In genomic region chr10:26078521-26079142, GRCm38 (mm10) we compare ENCODE assay signal across 8 mouse cellular contexts. TPM values are rescaled to one million over a fixed set of nuclear protein-coding genes. Genes with fewer than 3 reads are reported as not detected.
DNase-seq lines count a peak whose midpoint lies in the region; ATAC-seq and TF ChIP-seq lines count a peak whose summit lies in the region.

Gene Tmem200a (minus strand): TSS chr10:26079052.

- H3K9ac ChIP-seq in embryonic facial prominence, embryonic 14.5 days (ENCODE audit: low read depth, low read length): peak within 1 kb of the TSS; percentile 72
- peak within 1 kb of the TSS; percentile 76 for H3K9ac ChIP-seq in heart, embryonic 13.5 days
- H3K9ac ChIP-seq in kidney, embryonic 16.5 days (replicated peaks; ENCODE audit: low read length): peak within 1 kb of the TSS; percentile 46
- H3K9ac ChIP-seq in limb, embryonic 14.5 days (ENCODE audit: low read depth, low read length, severe bottlenecking): peak within 1 kb of the TSS; percentile 66
- H3K9ac ChIP-seq in midbrain, postnatal 0 days (replicated peaks; ENCODE audit: low read length, poor library complexity, severe bottlenecking): peak within 1 kb of the TSS; percentile 70

- WGBS in embryonic facial prominence, embryonic 14.5 days: under 1% methylated on average over 41 of the region's 46 CpGs
- under 1% methylated on average over 46 of the region's 46 CpGs for WGBS in heart, embryonic 13.5 days
- under 1% methylated on average over 46 of the region's 46 CpGs for WGBS in kidney, embryonic 16.5 days
- WGBS in limb, embryonic 14.5 days: under 1% methylated on average over 41 of the region's 46 CpGs
- WGBS in midbrain, postnatal 0 days: under 1% methylated on average over 46 of the region's 46 CpGs

- peak within 1 kb of the TSS; percentile 90 for H3K4me2 ChIP-seq in embryonic facial prominence, embryonic 14.5 days (ENCODE audit: low read depth, low read length)
- H3K4me2 ChIP-seq in heart, embryonic 13.5 days: peak within 1 kb of the TSS; percentile 98
- peak within 1 kb of the TSS; percentile 96 for H3K4me2 ChIP-seq in kidney, embryonic 16.5 days (replicated peaks; ENCODE audit: low read depth, low read length)
- peak within 1 kb of the TSS; percentile 97 for H3K4me2 ChIP-seq in limb, embryonic 14.5 days (replicated peaks; ENCODE audit: low read depth, low read length, severe bottlenecking)
- peak within 1 kb of the TSS; percentile 71 for H3K4me2 ChIP-seq in midbrain, postnatal 0 days (ENCODE audit: low read depth, low read length, poor library complexity, severe bottlenecking)

- H3K4me3 ChIP-seq in embryonic facial prominence, embryonic 14.5 days (ENCODE audit: low read depth, low read length): peak within 1 kb of the TSS; percentile 63
- peak within 1 kb of the TSS; percentile 67 for H3K4me3 ChIP-seq in heart, embryonic 13.5 days
- H3K4me3 ChIP-seq in kidney, embryonic 16.5 days (ENCODE audit: low read length): peak within 1 kb of the TSS; percentile 66
- H3K4me3 ChIP-seq in limb, embryonic 14.5 days (replicated peaks; ENCODE audit: low read length): peak within 1 kb of the TSS; percentile 53
- H3K4me3 ChIP-seq in midbrain, postnatal 0 days (ENCODE audit: low read depth, low read length): peak within 1 kb of the TSS; percentile 84
- peak within 1 kb of the TSS; percentile 59 for H3K4me3 ChIP-seq in testis, adult 2 months (ENCODE audit: control insufficient read depth, low read depth, low read length)

- peak; percentile 91 for TF ChIP-seq CTCF in midbrain, postnatal 0 days (IDR thresholded peaks at IDR 0.05)
- TF ChIP-seq CTCF in testis, adult 2 months (IDR thresholded peaks at IDR 0.05; ENCODE audit: control insufficient read depth, insufficient read depth, insufficient replicate concordance, low read depth, low read length): no peak

- peak; percentile 89 for DNase-seq in heart, adult 11 months
- no peak for DNase-seq in heart, postnatal 25 days (ENCODE audit: low spot score)
- DNase-seq in embryonic facial prominence, embryonic 14.5 days (ENCODE audit: low spot score): peak; percentile 94
- DNase-seq in limb, embryonic 14.5 days (ENCODE audit: low spot score): peak; percentile 81
- peak; percentile 92 for DNase-seq in midbrain, postnatal 0 days (ENCODE audit: low spot score)

- no peak for TF ChIP-seq POLR2A in limb, embryonic 14.5 days (IDR thresholded peaks at IDR 0.05; ENCODE audit: borderline replicate concordance, extremely low read depth, insufficient read depth, insufficient read length)
- TF ChIP-seq POLR2A in testis, adult 2 months (IDR thresholded peaks at IDR 0.05; ENCODE audit: control insufficient read depth, low read depth, low read length): no peak

- no peaks in the 10 kb centered on the region for H3K4me1 ChIP-seq in embryonic facial prominence, embryonic 14.5 days (ENCODE audit: control insufficient read depth, insufficient read depth, low read length)
- H3K4me1 ChIP-seq in heart, embryonic 13.5 days: peaks cover 11% of the 10 kb centered on the region
- peaks cover 4% of the 10 kb centered on the region for H3K4me1 ChIP-seq in kidney, embryonic 16.5 days (ENCODE audit: insufficient read depth, low read length)
- no peaks in the 10 kb centered on the region for H3K4me1 ChIP-seq in limb, embryonic 14.5 days (ENCODE audit: control insufficient read depth, insufficient read depth, low read length)
- H3K4me1 ChIP-seq in midbrain, postnatal 0 days (ENCODE audit: insufficient read depth, low read length): peaks cover 8% of the 10 kb centered on the region; the same call in 1 of the 2 replicates
- H3K4me1 ChIP-seq in testis, adult 2 months (ENCODE audit: control insufficient read depth, insufficient read depth, low read length): peaks cover 10% of the 10 kb centered on the region

- ATAC-seq in embryonic facial prominence, embryonic 14.5 days (ENCODE audit: low read depth): peak; percentile 89
- peak; percentile 19; the same call in 1 of the 2 replicates for ATAC-seq in heart, embryonic 13.5 days (ENCODE audit: extremely low read depth, insufficient number of reproducible peaks, low FRiP score, low TSS enrichment)
- peak; percentile 87 for ATAC-seq in kidney, embryonic 16.5 days (ENCODE audit: low FRiP score, low TSS enrichment)
- peak; percentile 90 for ATAC-seq in limb, embryonic 14.5 days (ENCODE audit: low FRiP score, low read depth)
- peak; percentile 90 for ATAC-seq in midbrain, postnatal 0 days (ENCODE audit: low FRiP score)

- intact Hi-C loops in heart, postnatal 25 days (cut with DNase I): no loop called here

- H3K36me3 ChIP-seq in embryonic facial prominence, embryonic 14.5 days (ENCODE audit: control insufficient read depth, insufficient read depth, low read length): no peaks in the 10 kb centered on the region
- H3K36me3 ChIP-seq in heart, embryonic 13.5 days: no peaks in the 10 kb centered on the region
- no peaks in the 10 kb centered on the region for H3K36me3 ChIP-seq in kidney, embryonic 16.5 days (ENCODE audit: insufficient read depth, low read length)
- no peaks in the 10 kb centered on the region for H3K36me3 ChIP-seq in limb, embryonic 14.5 days (ENCODE audit: control insufficient read depth, insufficient read depth, low read length)
- no peaks in the 10 kb centered on the region for H3K36me3 ChIP-seq in midbrain, postnatal 0 days (ENCODE audit: insufficient read depth, low read length)
- no peaks in the 10 kb centered on the region for H3K36me3 ChIP-seq in testis, adult 2 months (ENCODE audit: control insufficient read depth, insufficient read depth, low read length)

- peaks cover 8% of the 10 kb centered on the region; the same call in 1 of the 2 replicates for H3K27me3 ChIP-seq in embryonic facial prominence, embryonic 14.5 days (replicated peaks; ENCODE audit: control insufficient read depth, insufficient read depth, low read length)
- peaks cover 46% of the 10 kb centered on the region for H3K27me3 ChIP-seq in heart, embryonic 13.5 days (replicated peaks)
- peaks cover 17% of the 10 kb centered on the region; the same call in 1 of the 2 replicates for H3K27me3 ChIP-seq in kidney, embryonic 16.5 days (ENCODE audit: insufficient read depth, low read length)
- H3K27me3 ChIP-seq in limb, embryonic 14.5 days (ENCODE audit: control insufficient read depth, insufficient read depth, low read length): no peaks in the 10 kb centered on the region
- H3K27me3 ChIP-seq in midbrain, postnatal 0 days (ENCODE audit: insufficient read depth, low read length): no peaks in the 10 kb centered on the region
- peaks cover 2% of the 10 kb centered on the region; the same call in 1 of the 2 replicates for H3K27me3 ChIP-seq in testis, adult 2 months (ENCODE audit: control insufficient read depth, insufficient read depth, low read length)

- H3K27ac ChIP-seq in embryonic facial prominence, embryonic 14.5 days (replicated peaks; ENCODE audit: low read depth, low read length): peak within 1 kb of the TSS; percentile 33; the same call in 1 of the 2 replicates
- no peak within 1 kb of the TSS for H3K27ac ChIP-seq in heart, embryonic 13.5 days (replicated peaks)
- no peak within 1 kb of the TSS for H3K27ac ChIP-seq in kidney, embryonic 16.5 days (ENCODE audit: low read length)
- no peak within 1 kb of the TSS for H3K27ac ChIP-seq in limb, embryonic 14.5 days (replicated peaks; ENCODE audit: low read depth, low read length)
- peak within 1 kb of the TSS; percentile 74 for H3K27ac ChIP-seq in midbrain, postnatal 0 days (ENCODE audit: low read depth, low read length)
- no peak within 1 kb of the TSS for H3K27ac ChIP-seq in testis, adult 2 months (ENCODE audit: control insufficient read depth, insufficient read depth, low read depth, low read length)

- H3K9me3 ChIP-seq in embryonic facial prominence, embryonic 14.5 days (ENCODE audit: control insufficient read depth, low read length): no peaks in the 10 kb centered on the region
- no peaks in the 10 kb centered on the region for H3K9me3 ChIP-seq in heart, embryonic 13.5 days
- H3K9me3 ChIP-seq in kidney, embryonic 16.5 days (ENCODE audit: low read length): no peaks in the 10 kb centered on the region
- H3K9me3 ChIP-seq in limb, embryonic 14.5 days (ENCODE audit: control insufficient read depth, low read length): no peaks in the 10 kb centered on the region
- H3K9me3 ChIP-seq in midbrain, postnatal 0 days (ENCODE audit: low read length): no peaks in the 10 kb centered on the region

RNA-seq across cellular contexts. Expression of gene Tmem200a, which starts in this region (rescaled TPM):
- not detected for total RNA-seq in heart, postnatal 25 days (2021)
- 13.5 and 13.9 TPM in 2 replicates for polyA plus RNA-seq in embryonic facial prominence, embryonic 14.5 days (2014; fragmentation: Nextera tagmentation; extraction: Ambion mirVana)
- polyA plus RNA-seq in heart, embryonic 13.5 days (2015; fragmentation: Nextera tagmentation; extraction: Ambion mirVana): 1.6 and 1.7 TPM in 2 replicates
- 2.7 and 3.1 TPM in 2 replicates for polyA plus RNA-seq in kidney, embryonic 16.5 days (2015; fragmentation: Nextera tagmentation; extraction: Ambion mirVana)
- 8.2 and 8.3 TPM in 2 replicates for polyA plus RNA-seq in limb, embryonic 14.5 days (2012; rRNA removed)
- 11.3 and 14.8 TPM in 2 replicates for polyA plus RNA-seq in limb, embryonic 14.5 days (2014; fragmentation: Nextera tagmentation; extraction: Ambion mirVana)
- total RNA-seq in midbrain, postnatal 0 days (2014; rRNA removed): 32.0 and 42.6 TPM in 2 replicates
- 20.7 and 21.6 TPM in 2 replicates for polyA plus RNA-seq in midbrain, postnatal 0 days (2015; fragmentation: Nextera tagmentation; extraction: Ambion mirVana)
- polyA plus RNA-seq in testis, adult 2 months (2012; rRNA removed): 7.4 and 7.8 TPM in 2 replicates

Comparison
In these comparisons a context has a peak if more than half of its experiments do, and no peak if none do; other contexts are left out.
1. RNA of gene Tmem200a (total RNA-seq): 32.0 to 42.6 TPM in midbrain, postnatal 0 days; not detected in heart, postnatal 25 days; every median in the first group is over 10 times any median in the second.
2. ATAC-seq: peak in every context shown above with its lines; median percentile 90 in limb, embryonic 14.5 days; 90 in midbrain, postnatal 0 days; 89 in embryonic facial prominence, embryonic 14.5 days; 87 in kidney, embryonic 16.5 days; 19 in heart, embryonic 13.5 days.
3. H3K27ac ChIP-seq: peak in embryonic facial prominence, embryonic 14.5 days (single experiment) and midbrain, postnatal 0 days (single experiment); none in heart, embryonic 13.5 days (single experiment), kidney, embryonic 16.5 days (single experiment), limb, embryonic 14.5 days (single experiment) and testis, adult 2 months (single experiment).
4. Peak in every context shown above with its lines, with median percentiles within 50 percentile points of each other: H3K4me2 ChIP-seq, H3K4me3 ChIP-seq and H3K9ac ChIP-seq.